Mouse (Mus musculus): ENCODE results near the gene Cdk4.
"Not testable (repeated sequence)": the region's sequence is repeated elsewhere in the genome, so short reads cannot be mapped to it uniquely, and the experiment has no call there.

Cdk4 gene

DNA sequence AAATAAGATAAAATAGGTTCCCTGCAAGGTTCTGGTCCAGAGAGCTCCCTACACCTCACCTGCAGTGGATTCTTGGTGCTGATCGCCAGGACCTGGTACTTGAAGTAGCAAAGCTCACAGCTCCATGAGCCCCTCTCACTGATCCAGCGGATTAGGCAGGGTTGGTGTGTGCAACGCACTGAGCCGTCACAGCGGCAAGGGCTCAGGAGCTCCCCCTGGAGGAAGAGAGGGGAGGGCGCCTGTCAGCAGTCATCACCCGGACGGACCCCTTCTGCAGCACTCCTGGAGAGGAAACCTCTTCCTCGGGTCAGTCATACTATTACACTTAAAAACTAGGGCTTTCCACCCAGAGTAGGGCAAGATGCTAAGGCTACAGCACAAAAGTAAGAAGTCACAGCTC, 5.2 kb upstream of the Cdk4 start:
- DNase-seq (ENCODE audit: low spot score in 2 of 2): peak in 1 of 2 experiments; percentile 74

GRCm38 (mm10) chr10:127058708-127059107, 4.6 kb upstream of the Cdk4 start:
- DNase-seq (ENCODE audit: low spot score in 2 of 2): no peak

DNA sequence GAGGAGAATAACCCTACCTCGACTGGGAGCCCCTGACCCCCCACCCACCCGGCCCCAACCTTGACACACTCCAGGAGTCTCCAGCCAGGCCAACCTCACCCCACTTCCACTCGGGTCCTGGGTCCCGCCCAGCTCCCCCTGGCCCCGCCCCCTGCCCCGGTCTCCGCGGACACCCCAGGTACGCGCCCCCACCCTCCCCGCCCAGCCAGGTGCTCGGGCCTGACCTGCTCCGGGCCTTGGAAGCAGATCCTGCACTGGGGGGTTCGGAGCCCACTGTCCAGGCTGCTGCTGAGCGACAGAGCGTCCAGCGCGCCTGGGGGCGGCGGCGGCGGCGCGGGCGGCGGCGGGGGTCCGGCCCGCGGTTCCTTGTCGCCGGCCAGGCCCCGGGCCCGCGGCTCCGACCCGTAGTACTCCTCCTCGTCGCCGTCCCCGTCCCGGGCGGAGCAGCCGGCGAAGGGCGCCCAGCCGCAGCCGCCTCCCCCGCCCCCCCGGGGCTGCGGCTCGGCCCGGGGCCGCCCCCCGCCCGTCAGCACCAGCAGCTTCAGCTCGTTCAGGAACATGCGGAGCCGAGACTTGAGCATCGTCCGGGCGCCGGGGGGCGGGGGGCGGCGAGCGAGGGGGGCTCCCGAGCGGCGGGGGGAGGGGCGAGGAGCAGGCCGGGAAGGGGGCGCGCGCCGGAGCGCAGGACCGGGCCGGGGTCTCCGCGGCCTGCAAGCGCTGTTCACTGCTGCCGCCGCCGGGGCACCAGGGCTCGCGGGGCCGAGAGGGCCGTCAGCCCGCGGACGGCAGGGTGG, 4.0 kb upstream of the Cdk4 start:
- DNase-seq (ENCODE audit: low spot score in 2 of 2): peak in 1 of 2 experiments; percentile 54

GRCm38 (mm10) chr10:127059968-127060916, 3.1 kb upstream of the Cdk4 start, which contains the start of gene March9:
Gene March9, minus strand, starts transcription at chr10:127060184.
- DNase-seq (ENCODE audit: low spot score in 2 of 2): peak; percentile 78 to 80

DNA sequence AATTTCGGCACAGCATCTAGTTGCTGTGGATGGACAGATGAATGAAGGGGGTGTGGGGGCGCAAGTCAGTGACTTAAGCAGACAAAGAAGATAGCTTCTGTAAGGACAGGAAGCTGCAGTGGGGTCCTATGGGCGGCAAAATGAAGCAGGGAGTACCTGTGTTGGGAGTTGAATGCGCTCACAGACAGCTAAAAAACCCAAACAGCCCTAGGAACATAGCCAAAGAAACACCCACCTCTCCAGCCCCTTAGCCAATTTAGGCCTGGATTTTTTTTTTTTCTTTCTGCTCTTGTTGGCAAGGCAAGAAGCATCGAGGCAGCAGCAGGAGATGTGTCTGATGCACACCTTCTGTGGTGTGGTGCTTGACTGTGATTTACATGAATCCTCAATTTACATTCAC, 2.2 kb upstream of the Cdk4 start:
- no peak for DNase-seq (ENCODE audit: low spot score in 2 of 2)

GRCm38 (mm10) chr10:127061513-127061912, 1.8 kb upstream of the Cdk4 start:
- DNase-seq (ENCODE audit: low spot score in 2 of 2): no peak

DNA sequence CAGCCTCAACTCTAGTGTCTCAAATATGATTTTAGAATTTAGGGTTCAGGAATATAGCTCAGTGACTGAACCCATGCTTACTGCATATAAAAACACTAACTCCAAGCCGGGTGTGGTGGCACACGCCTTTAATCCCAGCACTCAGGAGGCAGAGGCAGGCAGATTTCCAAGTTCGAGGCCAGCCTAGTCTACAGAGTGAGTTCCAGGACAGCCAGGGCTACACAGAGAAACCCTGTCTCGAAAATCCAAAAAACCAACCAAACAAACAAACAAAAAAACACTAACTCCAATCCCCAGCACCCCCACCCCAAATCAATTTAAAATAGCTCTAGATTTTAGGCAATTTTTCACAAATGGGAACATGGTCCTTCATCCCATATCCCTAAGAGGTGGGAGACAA, 1.2 kb upstream of the Cdk4 start:
- not testable (repeated sequence) for DNase-seq (ENCODE audit: low spot score in 2 of 2)

- no peak for DNase-seq (ENCODE audit: low spot score in 2 of 2)
These were observed 831 bp upstream of the Cdk4 start for GRCm38 (mm10) chr10:127062503-127062902.

- DNase-seq (ENCODE audit: low spot score in 2 of 2): no peak
These were observed 858 bp downstream of the Cdk4 start for GRCm38 (mm10) chr10:127063913-127064870.

DNA sequence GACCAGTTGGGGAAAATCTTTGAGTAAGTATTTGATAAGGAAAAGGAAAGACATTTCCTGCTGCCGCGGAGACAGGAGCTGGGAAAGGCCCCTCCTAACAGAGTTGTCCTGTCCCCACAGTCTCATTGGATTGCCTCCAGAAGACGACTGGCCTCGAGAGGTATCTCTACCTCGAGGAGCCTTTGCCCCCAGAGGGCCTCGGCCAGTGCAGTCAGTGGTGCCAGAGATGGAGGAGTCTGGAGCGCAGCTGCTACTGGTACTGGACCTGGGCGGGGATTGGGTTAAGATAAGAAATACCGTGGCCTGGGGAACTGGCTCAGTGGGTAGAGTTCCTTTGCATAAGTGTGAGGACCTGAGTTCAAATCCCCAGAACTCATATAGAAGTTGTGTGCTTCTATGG, 2.6 kb downstream of the Cdk4 start:
- no peak for DNase-seq (ENCODE audit: low spot score in 2 of 2)

- no peak for DNase-seq (ENCODE audit: low spot score in 2 of 2)
These were observed 3.2 kb downstream of the Cdk4 start for GRCm38 (mm10) chr10:127066519-127067018.

DNA sequence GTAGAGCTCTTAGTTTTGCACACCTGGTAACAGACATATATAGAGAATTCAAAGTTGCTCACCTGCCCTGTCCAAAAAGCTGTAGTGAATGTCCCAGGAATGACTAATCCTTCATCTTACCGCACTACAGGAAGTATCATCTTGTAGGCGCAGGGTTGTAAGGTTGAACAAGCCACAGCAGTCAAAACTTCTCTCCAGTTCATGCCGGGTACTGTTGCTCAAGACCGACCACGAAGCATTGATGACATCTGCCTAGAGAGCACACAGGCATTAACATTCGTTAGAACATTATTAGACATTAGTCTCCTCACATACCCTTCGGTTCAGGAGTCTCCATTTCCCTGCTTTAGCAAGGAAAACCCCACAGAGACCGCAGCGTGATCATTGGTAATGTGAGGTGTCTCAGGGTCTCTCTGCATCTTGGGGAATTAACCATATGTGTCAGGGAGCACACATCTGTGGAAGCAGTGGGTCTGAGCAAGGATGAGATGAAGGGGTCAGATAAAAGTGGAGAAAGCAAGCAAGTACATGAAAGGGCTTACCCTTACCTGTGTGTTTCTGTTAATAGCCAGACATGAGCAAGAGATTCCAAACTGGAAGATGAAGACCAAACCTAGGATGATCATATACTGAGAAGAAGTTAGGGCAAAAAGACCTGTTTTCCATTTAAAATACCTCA, 5.2 kb downstream of the Cdk4 start:
- DNase-seq (ENCODE audit: low spot score in 2 of 2): no peak

DNA sequence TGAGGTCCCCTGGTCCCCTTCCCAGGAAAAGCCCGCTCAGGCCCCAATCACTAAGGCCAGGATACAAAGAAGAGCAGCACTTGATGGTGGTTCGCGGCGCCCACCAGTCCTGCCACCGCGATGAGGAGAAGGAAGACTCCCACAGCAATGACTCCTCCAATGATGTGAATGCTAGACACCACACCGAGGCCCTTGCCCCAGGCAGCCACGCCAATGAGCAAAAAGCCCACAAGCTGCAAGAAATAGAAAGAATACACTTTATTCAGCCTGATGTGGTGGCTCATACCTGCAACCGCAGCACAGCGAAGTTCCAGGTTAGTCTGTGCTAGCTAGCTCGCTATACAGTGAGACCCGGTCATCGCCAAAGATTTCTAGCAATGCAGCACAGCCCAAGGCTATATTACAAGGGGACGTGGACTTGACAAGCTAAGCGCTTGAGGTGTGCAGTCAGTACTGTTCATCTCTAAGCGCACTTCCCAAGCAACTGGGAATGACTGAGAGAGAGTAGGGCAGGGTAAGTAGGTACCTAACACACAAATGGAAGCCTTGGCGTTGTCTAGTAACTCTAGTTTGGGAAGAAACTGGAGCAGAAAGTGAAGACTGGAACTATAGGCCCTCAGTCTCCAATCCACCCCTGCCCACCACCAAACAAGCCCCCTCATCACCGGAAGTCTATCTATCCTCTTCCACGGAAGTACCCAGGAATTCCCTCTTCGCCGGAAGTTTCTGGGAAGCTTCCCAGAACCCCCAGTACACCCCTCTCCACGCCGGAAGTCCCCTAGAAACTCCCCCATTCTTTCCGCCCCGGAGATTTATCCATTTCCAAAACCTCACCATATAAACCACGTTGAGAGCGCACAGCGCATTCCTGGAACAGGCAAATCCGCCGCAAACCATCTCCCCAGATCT, 6.2 kb downstream of the Cdk4 start:
- DNase-seq (ENCODE audit: low spot score in 2 of 2): no peak

DNA sequence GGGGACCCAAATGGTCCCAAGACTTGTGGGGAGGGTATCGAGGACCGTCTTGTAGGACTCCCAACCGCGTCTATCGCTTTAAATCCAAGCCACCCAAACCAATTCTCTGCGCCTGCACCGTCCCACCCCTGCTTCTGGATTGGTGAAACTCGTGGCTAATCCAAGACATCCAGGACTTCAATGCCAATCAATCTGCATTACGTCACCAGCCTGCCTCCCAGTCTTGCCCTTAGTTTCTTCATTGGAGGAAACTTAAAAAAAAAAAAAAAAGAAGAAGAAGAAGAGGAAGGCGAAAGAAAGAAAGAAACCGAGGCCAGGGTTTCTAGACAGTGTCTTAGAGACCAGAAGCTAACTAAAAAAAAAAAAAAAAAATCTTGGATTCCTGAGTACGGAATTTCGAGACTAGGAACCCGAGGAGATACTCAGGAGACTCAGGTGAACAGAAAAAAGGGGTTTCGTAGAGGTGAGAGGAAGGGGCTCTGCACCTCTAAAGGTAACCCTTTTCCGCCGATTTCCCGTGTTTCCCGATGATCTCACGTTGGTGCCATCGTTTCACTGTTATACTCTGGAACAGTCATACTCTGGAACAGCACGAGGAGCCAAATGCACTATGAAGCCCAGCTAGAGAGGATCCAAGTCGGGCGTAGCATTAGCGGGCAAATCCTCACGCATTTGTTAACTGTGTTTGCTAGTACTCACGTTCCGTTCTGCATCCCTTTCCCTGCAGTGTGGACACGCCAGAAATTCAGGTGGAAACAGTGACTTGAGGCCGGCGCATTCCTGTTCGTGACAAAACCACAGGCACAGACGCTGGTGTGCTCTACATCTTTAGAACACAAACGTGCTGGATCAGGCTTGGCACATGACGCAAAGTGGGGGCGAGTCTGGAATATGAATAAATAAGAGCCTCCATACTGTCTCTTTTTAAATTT, 7.1 kb downstream of the Cdk4 start, which contains the start of gene Tspan31:
TSS of gene Tspan31 (minus strand) at position 75 of the 932 bp plus-strand sequence.
- peak; percentile 90 to 92 for DNase-seq (ENCODE audit: low spot score in 2 of 2)

DNA sequence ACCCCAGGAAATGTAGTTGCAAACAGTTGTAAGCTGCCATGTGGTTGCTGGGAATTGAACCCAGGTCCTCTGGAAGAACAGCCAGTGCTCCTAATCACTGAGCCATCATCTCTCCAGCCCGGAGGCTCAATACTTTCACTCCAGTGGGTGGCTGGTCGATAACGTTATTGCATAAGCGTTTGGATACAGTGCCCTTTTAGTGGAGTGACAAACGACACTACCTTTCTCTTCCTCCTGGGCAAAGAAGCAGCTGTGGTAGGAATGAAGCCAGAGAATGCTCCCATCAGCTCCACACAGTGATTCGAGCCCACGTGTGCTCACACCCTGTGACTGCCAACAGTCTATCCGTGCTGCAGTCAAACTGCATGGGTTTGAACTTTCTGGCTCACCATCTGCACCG, 7.9 kb downstream of the Cdk4 start:
- no peak for DNase-seq (ENCODE audit: low spot score in 2 of 2)

DNA sequence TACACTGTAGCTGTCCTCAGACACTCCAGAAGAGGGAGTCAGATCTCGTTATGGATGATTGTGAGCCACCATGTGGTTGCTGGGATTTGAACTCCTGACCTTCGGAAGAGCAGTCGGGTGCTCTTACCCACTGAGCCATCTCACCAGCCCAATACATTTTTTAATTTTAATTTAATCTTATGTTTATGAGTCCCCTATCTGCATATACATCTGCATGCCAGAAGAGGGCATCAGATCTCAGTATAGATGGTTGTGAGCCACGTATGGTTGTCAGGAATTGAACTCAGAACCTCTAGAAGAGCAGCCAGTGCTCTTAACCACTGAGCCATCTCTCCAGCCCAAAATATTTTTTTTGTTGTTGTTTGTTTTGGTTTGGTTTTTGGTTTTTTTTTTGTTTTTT, 8.9 kb downstream of the Cdk4 start:
- not testable (repeated sequence) for DNase-seq (ENCODE audit: low spot score in 2 of 2)

GRCm38 (mm10) chr10:127072969-127073368, 9.6 kb downstream of the Cdk4 start:
- not testable (repeated sequence) for DNase-seq (ENCODE audit: low spot score in 2 of 2)

DNA sequence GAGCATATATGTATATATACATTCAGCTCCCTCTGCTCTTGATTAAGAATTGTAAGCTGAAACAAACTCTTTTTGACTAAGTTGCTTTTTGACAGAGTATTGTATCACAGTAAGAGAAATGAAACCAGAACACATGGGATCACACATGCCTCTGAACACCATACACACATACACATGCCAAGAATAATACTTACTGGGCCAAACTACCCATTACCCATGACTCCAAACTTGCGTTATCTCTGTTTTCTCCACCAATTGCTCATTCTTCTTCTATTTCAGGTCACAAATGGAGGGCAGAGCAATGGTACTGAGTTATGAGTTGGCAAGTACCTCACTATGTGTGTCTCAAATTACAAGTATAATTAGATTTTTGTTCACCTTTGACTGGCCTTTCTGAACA, 10.6 kb downstream of the Cdk4 start:
- no peak for DNase-seq (ENCODE audit: low spot score in 2 of 2)
